Mouse (Mus musculus) hindbrain, embryonic 10.5 days (tissue): ENCODE results near the gene Rbm42. TPM values are rescaled to one million over a fixed set of nuclear protein-coding genes. Genes with fewer than 3 reads are reported as not detected.

ENCODE experiments used
- DNase-seq: peaks from one replicate; pipeline ENCODE4 v3.0.0-alpha.2; 2017; ENCODE audit warnings: low spot score
- H3K27ac ChIP-seq: fragments of 300-500 bp; sonication (generic); 2 replicates; pipeline ENCODE4 v1.5.1; 2016; ENCODE audit warnings: mild to moderate bottlenecking, moderate library complexity
- H3K27me3 ChIP-seq: fragments of 300-500 bp; sonication (generic); 2 replicates; pipeline ENCODE4 v1.6.1; 2016; ENCODE audit warnings: mild to moderate bottlenecking; ENCODE audit not compliant: poor library complexity, insufficient read depth, severe bottlenecking
- H3K36me3 ChIP-seq: fragments of 300-500 bp; sonication (generic); 2 replicates; pipeline ENCODE4 v1.6.1; 2016; ENCODE audit warnings: mild to moderate bottlenecking, moderate library complexity
- H3K4me1 ChIP-seq: fragments of 300-500 bp; sonication (generic); replicated peaks from 2 replicates; pipeline ENCODE4 v1.6.1; 2016; ENCODE audit warnings: mild to moderate bottlenecking
- H3K4me3 ChIP-seq: fragments of 300-500 bp; sonication (generic); 2 replicates; pipeline ENCODE4 v1.5.1; 2016; ENCODE audit warnings: mild to moderate bottlenecking, moderate library complexity
- H3K9me3 ChIP-seq: fragments of 300-500 bp; sonication (generic); 2 replicates; pipeline ENCODE4 v1.6.1; 2016; ENCODE audit warnings: mild to moderate bottlenecking, moderate library complexity
- WGBS: fragments of 180-500 bp; shearing (Covaris S2); methylation state at CpG from one replicate; pipeline ENCODE4 v1.1.7; 2016; 5-methylcytosine and 5-hydroxymethylcytosine counted together
- polyA plus RNA-seq: library from polyadenylated mRNA; unstranded; fragments of >200 nt; fragmentation: Nextera tagmentation; extraction: Ambion mirVana; gene quantifications from 2 replicates; pipeline ENCODE4 v1.2.1, GENCODE M21; 2016

Rbm42 gene
- polyA plus RNA-seq, 1 experiment from 2014 or later = 175 TPM

DNA sequence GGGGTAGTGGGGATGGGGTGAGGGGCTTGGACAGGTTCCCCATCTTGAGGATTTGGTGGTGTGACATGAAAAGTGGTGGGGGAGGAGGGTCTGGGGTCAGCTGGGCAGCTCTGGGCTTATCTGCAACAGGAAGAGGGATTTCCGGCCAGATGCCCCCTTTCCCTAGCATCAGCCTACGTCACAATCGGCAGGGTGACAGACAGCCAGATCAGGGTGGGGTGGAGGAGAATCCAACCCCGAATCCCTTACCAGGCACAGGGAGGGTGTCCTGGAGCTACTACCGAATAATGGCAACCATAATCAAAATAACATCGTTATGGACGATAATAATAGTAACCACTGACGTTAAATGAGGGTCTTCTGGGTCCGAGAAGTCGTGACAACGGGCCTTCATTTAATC, 13.7 kb downstream of the Rbm42 start:
- Histone ChIP-seq H3K4me1 (peaks cover 26% of the 10 kb centered on the region), H3K9me3 (no peaks in the 10 kb centered on the region), H3K27ac (no peak overlapping the region), H3K4me3 (peak overlapping the region; percentile 4; the same call in 1 of the 2 replicates), H3K36me3 (peaks cover 16% of the 10 kb centered on the region), H3K27me3 (peaks cover 73% of the 10 kb centered on the region)
- DNase-seq = no peak
- 29% methylated on average over 11 of the region's 11 CpGs for WGBS

GRCm38 (mm10) chr7:30635752-30636151, 14.4 kb downstream of the Rbm42 start, which contains the start of gene Etv2:
TSS of gene Etv2 (minus strand) at chr7:30635852.
- DNase-seq = no peak
- Histone ChIP-seq H3K27ac (no peak within 1 kb of the TSS), H3K4me3 (peak within 1 kb of the TSS; percentile 36), H3K4me1 (peaks cover 26% of the 10 kb centered on the region), H3K27me3 (peaks cover 76% of the 10 kb centered on the region), H3K9me3 (no peaks in the 10 kb centered on the region), H3K36me3 (peaks cover 10% of the 10 kb centered on the region)
- WGBS = 2% methylated on average over 5 of the region's 5 CpGs

DNA sequence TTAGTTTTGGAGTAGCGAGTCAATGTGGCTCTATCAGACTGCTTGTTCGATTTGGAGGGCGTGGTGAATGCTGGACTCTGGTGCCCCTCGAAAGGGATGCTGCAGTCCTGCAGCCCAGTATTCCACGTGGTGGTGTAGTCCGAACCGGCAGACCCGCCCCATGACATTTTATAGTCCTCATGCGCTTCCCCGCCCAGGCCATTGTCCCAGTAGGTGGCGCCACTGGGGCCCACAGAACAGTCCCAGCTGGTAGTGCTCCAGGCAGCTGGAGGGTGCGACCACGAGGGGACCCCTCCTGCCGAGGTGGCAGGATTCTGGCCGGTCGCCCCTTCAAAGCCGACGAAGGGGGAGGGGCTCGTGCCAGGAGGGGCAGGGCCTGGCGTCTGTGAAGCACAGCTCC, 15.5 kb downstream of the Rbm42 start:
- peaks cover 76% of the 10 kb centered on the region for H3K27me3 ChIP-seq
- no peak overlapping the region for H3K27ac ChIP-seq
- peaks cover 26% of the 10 kb centered on the region for H3K4me1 ChIP-seq
- H3K9me3 ChIP-seq = no peaks in the 10 kb centered on the region
- peak overlapping the region; percentile 36 for H3K4me3 ChIP-seq
- DNase-seq = peak; percentile 77
- H3K36me3 ChIP-seq = no peaks in the 10 kb centered on the region
- WGBS = under 1% methylated on average over 20 of the region's 20 CpGs

DNA sequence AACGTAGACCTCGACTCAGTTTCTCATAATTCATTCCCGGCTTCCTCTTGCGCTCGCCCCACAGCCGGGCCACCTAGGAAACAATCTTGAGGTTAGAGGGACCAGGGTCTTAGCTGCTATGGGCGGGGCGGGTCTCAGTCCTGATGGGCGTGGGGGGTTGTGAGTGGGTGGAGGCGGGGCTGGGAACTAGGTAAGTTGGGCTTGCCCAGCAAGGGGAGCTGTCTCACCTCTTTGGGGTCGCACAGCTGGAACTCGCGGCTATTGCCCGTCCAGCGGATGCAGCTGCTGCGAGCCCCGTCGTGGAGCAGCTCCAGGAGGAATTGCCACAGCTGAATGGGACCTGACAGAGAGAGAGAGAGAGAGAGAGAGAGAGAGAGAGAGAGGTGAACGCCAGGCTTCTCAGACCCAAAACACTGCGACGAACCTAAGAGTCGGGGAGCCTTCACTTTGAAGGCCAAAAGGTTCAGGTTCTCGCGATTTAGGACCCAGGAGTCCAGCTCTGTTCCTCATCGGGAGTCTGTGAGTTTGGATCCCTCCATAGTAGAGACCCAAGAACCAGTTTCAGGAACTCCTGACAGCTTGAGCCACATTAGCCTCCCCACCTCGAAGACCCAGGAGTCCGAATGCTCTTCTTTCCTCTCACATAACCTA, 16.2 kb downstream of the Rbm42 start:
- peak; percentile 10 for DNase-seq
- peaks cover 22% of the 10 kb centered on the region for H3K4me1 ChIP-seq
- peaks cover 73% of the 10 kb centered on the region for H3K27me3 ChIP-seq
- no peak overlapping the region for H3K27ac ChIP-seq
- H3K4me3 ChIP-seq = no peak overlapping the region
- no peaks in the 10 kb centered on the region for H3K9me3 ChIP-seq
- 5% methylated on average over 27 of the region's 27 CpGs for WGBS
- no peaks in the 10 kb centered on the region for H3K36me3 ChIP-seq

GRCm38 (mm10) chr7:30629013-30629412, 21.1 kb downstream of the Rbm42 start:
- Histone ChIP-seq H3K36me3 (peaks cover 5% of the 10 kb centered on the region), H3K4me1 (peaks cover 19% of the 10 kb centered on the region), H3K27ac (no peak overlapping the region), H3K27me3 (peaks cover 28% of the 10 kb centered on the region), H3K4me3 (no peak overlapping the region), H3K9me3 (no peaks in the 10 kb centered on the region)
- no peak for DNase-seq

GRCm38 (mm10) chr7:30626647-30627046, 23.5 kb downstream of the Rbm42 start:
- Histone ChIP-seq H3K36me3 (peaks cover 29% of the 10 kb centered on the region), H3K27ac (no peak overlapping the region), H3K9me3 (no peaks in the 10 kb centered on the region), H3K4me3 (0 out of 2 replicates have a peak overlapping the region, but pooled peaks have one; percentile 75), H3K27me3 (peaks cover 5% of the 10 kb centered on the region), H3K4me1 (peaks cover 14% of the 10 kb centered on the region)
- DNase-seq = no peak
- 83% methylated on average over 5 of the region's 5 CpGs for WGBS

- WGBS = 2% methylated on average over 44 of the region's 44 CpGs
- peaks cover 14% of the 10 kb centered on the region for H3K4me1 ChIP-seq
Measured at GRCm38 (mm10) chr7:30625530-30626384, 24.4 kb downstream of the Rbm42 start, which contains the start of gene Cox6b1. TSS of gene Cox6b1 (minus strand) at chr7:30626151.

GRCm38 (mm10) chr7:30619202-30619601, 30.9 kb downstream of the Rbm42 start:
- Histone ChIP-seq H3K9me3 (no peaks in the 10 kb centered on the region), H3K4me1 (no peaks in the 10 kb centered on the region), H3K27me3 (no peaks in the 10 kb centered on the region), H3K27ac (no peak overlapping the region), H3K36me3 (peaks cover 90% of the 10 kb centered on the region), H3K4me3 (no peak overlapping the region)
- WGBS = 80% methylated on average over 3 of the region's 3 CpGs
- peak; percentile 38 for DNase-seq

More at GRCm38 (mm10) chr7:30625530-30626384, 24.4 kb downstream of the Rbm42 start, which contains the start of gene Cox6b1:
- Histone ChIP-seq H3K4me3 (peak within 1 kb of the TSS; percentile 75), H3K27me3 (no peaks in the 10 kb centered on the region), H3K9me3 (no peaks in the 10 kb centered on the region), H3K27ac (peak within 1 kb of the TSS; percentile 85), H3K36me3 (peaks cover 38% of the 10 kb centered on the region)
- peak; percentile 91 for DNase-seq

DNA sequence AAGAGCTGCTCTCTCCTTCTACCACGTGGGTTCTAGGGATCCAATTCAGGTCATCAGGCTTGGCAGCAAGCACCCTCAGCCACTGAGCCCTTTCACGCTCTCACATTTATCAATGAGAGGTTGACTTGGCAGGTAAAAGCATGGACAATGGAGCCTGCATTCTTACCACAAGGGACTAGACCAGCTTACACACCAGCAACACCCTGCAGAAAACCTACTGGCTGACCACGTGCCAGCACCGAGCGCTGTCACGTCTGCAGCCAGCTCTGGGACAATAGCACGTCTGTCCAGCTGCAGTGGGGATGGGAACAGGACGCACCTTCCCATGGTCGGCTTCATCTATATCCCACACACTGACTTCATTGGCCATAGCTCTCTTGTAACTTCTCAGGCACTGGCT, 31.5 kb downstream of the Rbm42 start:
- H3K4me3 ChIP-seq = no peak overlapping the region
- no peaks in the 10 kb centered on the region for H3K27me3 ChIP-seq
- no peaks in the 10 kb centered on the region for H3K9me3 ChIP-seq
- WGBS = 96% methylated on average over 9 of the region's 9 CpGs
- H3K36me3 ChIP-seq = peaks cover 84% of the 10 kb centered on the region
- DNase-seq = no peak
- H3K27ac ChIP-seq = no peak overlapping the region
- no peaks in the 10 kb centered on the region for H3K4me1 ChIP-seq

DNA sequence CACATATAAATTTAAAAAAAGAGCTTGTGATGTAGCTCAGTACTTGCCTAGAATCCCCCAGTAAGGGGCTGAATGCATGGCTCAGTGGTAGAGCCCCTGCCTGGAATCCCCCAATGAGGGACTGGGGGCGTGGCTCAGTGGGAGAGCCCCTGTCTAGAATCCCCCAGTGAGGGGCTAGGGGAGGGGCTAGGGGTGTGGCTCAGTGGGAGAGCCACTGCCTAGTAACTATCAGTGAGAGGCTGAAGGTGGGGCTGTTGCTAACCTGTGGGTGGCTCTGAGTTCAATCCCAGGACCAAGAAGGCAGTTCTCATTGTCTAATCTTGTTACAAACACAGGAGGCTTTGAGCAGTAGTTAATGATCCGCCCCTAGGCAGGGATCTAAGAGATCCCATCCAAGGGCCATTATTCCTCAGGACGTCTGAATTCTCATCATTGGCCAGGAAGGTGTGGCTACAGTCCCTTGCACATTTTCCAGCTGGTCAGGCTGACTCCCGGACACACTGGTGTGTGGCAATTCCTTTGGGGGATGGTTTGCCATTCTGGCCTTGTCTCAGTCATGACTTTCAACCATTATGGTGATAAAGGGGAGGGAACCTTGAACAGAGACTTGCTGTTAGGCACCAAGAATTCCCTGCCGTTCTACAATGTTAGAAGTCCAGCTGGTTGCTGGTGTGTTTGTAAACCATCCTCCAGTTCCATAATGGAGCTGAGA, 34.9 kb downstream of the Rbm42 start:
- WGBS = 59% methylated on average over 5 of the region's 5 CpGs
- H3K27ac ChIP-seq = no peak overlapping the region

DNA sequence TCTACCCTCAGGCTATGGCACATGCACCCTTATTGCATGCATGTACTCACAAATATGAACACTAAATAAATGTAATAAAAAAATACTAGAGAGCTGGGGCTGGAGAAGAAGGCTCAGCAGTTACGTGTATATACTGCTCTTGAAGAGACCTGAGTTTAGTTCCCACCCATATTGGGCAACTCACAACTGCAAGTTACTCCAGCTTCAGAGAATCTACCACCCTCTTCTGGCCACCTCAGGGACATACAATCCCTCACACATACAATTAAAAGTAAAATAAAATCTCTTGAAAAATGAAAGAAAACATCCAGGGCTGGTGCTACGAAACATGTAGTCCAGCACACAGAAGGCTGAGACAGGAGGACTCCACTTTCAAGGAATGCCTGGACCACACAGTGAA, 35.7 kb downstream of the Rbm42 start:
- no peak overlapping the region for H3K27ac ChIP-seq
- H3K36me3 ChIP-seq = peaks cover 46% of the 10 kb centered on the region
- H3K4me1 ChIP-seq = no peaks in the 10 kb centered on the region
- H3K9me3 ChIP-seq = no peaks in the 10 kb centered on the region
- H3K4me3 ChIP-seq = no peak overlapping the region
- WGBS = 81% methylated on average over 2 of the region's 2 CpGs
- DNase-seq = no peak
- H3K27me3 ChIP-seq = no peaks in the 10 kb centered on the region

More for the DNA sequence above, 34.9 kb downstream of the Rbm42 start:
- DNase-seq = no peak
- H3K4me3 ChIP-seq = no peak overlapping the region
- H3K27me3 ChIP-seq = no peaks in the 10 kb centered on the region
- H3K9me3 ChIP-seq = no peaks in the 10 kb centered on the region
- no peaks in the 10 kb centered on the region for H3K4me1 ChIP-seq
- peaks cover 53% of the 10 kb centered on the region for H3K36me3 ChIP-seq

DNA sequence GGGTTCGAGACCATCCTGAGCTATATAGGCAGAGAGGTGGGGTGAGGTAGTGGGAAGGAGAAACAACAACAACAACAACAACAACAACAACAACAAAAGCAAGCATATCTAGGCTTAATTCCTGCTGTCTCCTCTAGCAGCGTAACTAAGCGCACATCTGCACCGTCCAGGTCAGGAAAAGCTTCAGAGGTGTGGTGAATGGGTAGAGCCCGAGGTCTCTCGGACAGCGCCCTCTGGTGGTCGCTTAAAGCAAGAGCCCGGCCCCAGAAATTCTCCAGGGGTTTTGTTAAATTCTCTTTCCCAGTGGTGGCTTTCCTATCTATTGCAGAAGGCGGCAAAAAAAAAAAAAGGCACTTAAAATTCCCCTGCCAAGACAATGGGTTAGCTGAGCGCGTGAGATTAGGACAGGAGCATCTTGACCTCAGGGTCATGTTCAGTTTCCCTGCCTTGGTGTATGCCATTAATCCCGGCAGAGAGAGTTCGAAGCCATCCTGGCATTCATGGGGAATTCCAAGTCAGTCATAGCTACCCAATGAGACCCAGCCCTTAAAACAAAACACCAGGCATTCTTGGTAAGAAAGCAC, 36.5 kb downstream of the Rbm42 start:
- H3K27ac ChIP-seq = no peak overlapping the region
- H3K27me3 ChIP-seq = no peaks in the 10 kb centered on the region
- H3K4me1 ChIP-seq = 0 out of 2 replicates have a peak, but pooled peaks cover 1% of the 10 kb centered on the region
- 28% methylated on average over 14 of the region's 14 CpGs for WGBS
- H3K4me3 ChIP-seq = no peak overlapping the region
- peaks cover 38% of the 10 kb centered on the region for H3K36me3 ChIP-seq
- no peaks in the 10 kb centered on the region for H3K9me3 ChIP-seq
- peak; percentile 62 for DNase-seq
